Mouse (Mus musculus): ENCODE results near the gene Isx.

The Isx gene

GRCm38 (mm10) chr8:74872940-74873339, at the start of gene Isx:
Gene Isx (plus strand): TSS chr8:74873173.
- in situ Hi-C loops (cut with MseI, MboI), result no loop called here

- in situ Hi-C loops (cut with MseI, MboI), result no loop called here
These were observed 45.3 kb upstream of the Isx start for GRCm38 (mm10) chr8:74827689-74828088.

GRCm38 (mm10) chr8:74831322-74831721, 41.7 kb upstream of the Isx start:
- in situ Hi-C loops (cut with MseI, MboI), result no loop called here

GRCm38 (mm10) chr8:74834246-74834645, 38.7 kb upstream of the Isx start:
- in situ Hi-C loops (cut with MseI, MboI), result no loop called here

GRCm38 (mm10) chr8:74847376-74848048, 25.5 kb upstream of the Isx start:
- in situ Hi-C loops (cut with MseI, MboI), result no loop called here

- in situ Hi-C loops (cut with MseI, MboI), result no loop called here
These were observed 24.3 kb upstream of the Isx start for GRCm38 (mm10) chr8:74848707-74849106.

GRCm38 (mm10) chr8:74850971-74851370, 22.0 kb upstream of the Isx start:
- in situ Hi-C loops (cut with MseI, MboI), result no loop called here

GRCm38 (mm10) chr8:74851837-74852236, 21.1 kb upstream of the Isx start:
- in situ Hi-C loops (cut with MseI, MboI), result no loop called here

- in situ Hi-C loops (cut with MseI, MboI), result no loop called here
These were observed 19.5 kb upstream of the Isx start for GRCm38 (mm10) chr8:74853488-74853887.

- in situ Hi-C loops (cut with MseI, MboI), result no loop called here
These were observed 18.2 kb upstream of the Isx start for GRCm38 (mm10) chr8:74854786-74855185.

GRCm38 (mm10) chr8:74855341-74855740, 17.6 kb upstream of the Isx start:
- in situ Hi-C loops (cut with MseI, MboI), result no loop called here

- in situ Hi-C loops (cut with MseI, MboI), result no loop called here
These were observed 13.7 kb upstream of the Isx start for GRCm38 (mm10) chr8:74859241-74859640.

- in situ Hi-C loops (cut with MseI, MboI), result no loop called here
These were observed 12.5 kb upstream of the Isx start for GRCm38 (mm10) chr8:74860449-74860848.

GRCm38 (mm10) chr8:74862598-74862997, 10.4 kb upstream of the Isx start:
- in situ Hi-C loops (cut with MseI, MboI), result no loop called here

- in situ Hi-C loops (cut with MseI, MboI), result no loop called here
These were observed 2.5 kb upstream of the Isx start for GRCm38 (mm10) chr8:74870346-74870949.

- in situ Hi-C loops (cut with MseI, MboI), result no loop called here
These were observed 1.3 kb upstream of the Isx start for GRCm38 (mm10) chr8:74871686-74872085.

- in situ Hi-C loops (cut with MseI, MboI), result no loop called here
These were observed 686 bp upstream of the Isx start for GRCm38 (mm10) chr8:74872151-74872823.

GRCm38 (mm10) chr8:74874565-74874964, 1.6 kb downstream of the Isx start:
- in situ Hi-C loops (cut with MseI, MboI), result no loop called here

- in situ Hi-C loops (cut with MseI, MboI), result no loop called here
These were observed 5.7 kb downstream of the Isx start for GRCm38 (mm10) chr8:74878637-74879036.

GRCm38 (mm10) chr8:74888763-74889162, 15.8 kb downstream of the Isx start:
- in situ Hi-C loops (cut with MseI, MboI), result no loop called here

- in situ Hi-C loops (cut with MseI, MboI), result no loop called here
These were observed 18.1 kb downstream of the Isx start for GRCm38 (mm10) chr8:74891030-74891429.

GRCm38 (mm10) chr8:74896302-74896701, 23.3 kb downstream of the Isx start:
- in situ Hi-C loops (cut with MseI, MboI), result no loop called here

- in situ Hi-C loops (cut with MseI, MboI), result no loop called here
These were observed 24.3 kb downstream of the Isx start for GRCm38 (mm10) chr8:74897315-74897714.

Data from mouse trophoblast stem cell (cell line).